Mouse (Mus musculus): ENCODE data around the gene Gm49354. TPM values are rescaled to one million over a fixed set of nuclear protein-coding genes. Genes with fewer than 3 reads are reported as not detected.

Gene Gm49354
- polyA plus RNA-seq (2015; fragmentation: Nextera tagmentation; extraction: Ambion mirVana) = not detected in 2 replicates

GRCm38 (mm10) chr13:59782145-59782544 lies at the start of gene Gm49354:
Gene Gm49354, minus strand, starts transcription at chr13:59782245.
- Histone ChIP-seq H3K36me3 (ENCODE audit: control insufficient read depth, insufficient read depth) (peaks cover 96% of the 10 kb centered on the region), H3K27ac (ENCODE audit: low read length) (no peak within 1 kb of the TSS; the same call in 1 of the 2 replicates), H3K9me3 (replicated peaks; ENCODE audit: control insufficient read depth, low read length) (no peaks in the 10 kb centered on the region), H3K4me1 (ENCODE audit: control insufficient read depth, low read depth, low read length) (no peaks in the 10 kb centered on the region), H3K27me3 (ENCODE audit: control insufficient read depth, insufficient read depth, low read depth, low read length) (no peaks in the 10 kb centered on the region), H3K4me3 (ENCODE audit: low read depth, low read length) (no peak within 1 kb of the TSS), H3K9ac (ENCODE audit: low read depth, low read length) (no peak within 1 kb of the TSS), H3K4me2 (ENCODE audit: low read depth, low read length) (no peak within 1 kb of the TSS)
- 72% methylated on average over 7 of the region's 7 CpGs for WGBS (ENCODE audit: insufficient replicate concordance)
- no peak for ATAC-seq (ENCODE audit: low read depth)

- Histone ChIP-seq H3K27me3 (ENCODE audit: control insufficient read depth, insufficient read depth, low read depth, low read length) (no peaks in the 10 kb centered on the region), H3K4me1 (ENCODE audit: control insufficient read depth, low read depth, low read length) (peaks cover 10% of the 10 kb centered on the region; the same call in 1 of the 2 replicates), H3K36me3 (ENCODE audit: control insufficient read depth, insufficient read depth) (peaks cover 5% of the 10 kb centered on the region; the same call in 1 of the 2 replicates), H3K9ac (ENCODE audit: low read depth, low read length) (no peak overlapping the region), H3K4me2 (ENCODE audit: low read depth, low read length) (no peak overlapping the region), H3K4me3 (ENCODE audit: low read depth, low read length) (no peak overlapping the region), H3K27ac (ENCODE audit: low read length) (no peak overlapping the region), H3K9me3 (replicated peaks; ENCODE audit: control insufficient read depth, low read length) (no peaks in the 10 kb centered on the region)
- ATAC-seq (ENCODE audit: low read depth) = no peak
These were observed 43.9 kb upstream of the Gm49354 start for GRCm38 (mm10) chr13:59825966-59826365.

GRCm38 (mm10) chr13:59822507-59823462 lies 40.7 kb upstream of the Gm49354 start, which contains the start of gene Tut7:
Gene Tut7, minus strand, starts transcription at chr13:59823147.
- H3K4me1 ChIP-seq (ENCODE audit: control insufficient read depth, low read depth, low read length) = peaks cover 28% of the 10 kb centered on the region
- no peaks in the 10 kb centered on the region for H3K27me3 ChIP-seq (ENCODE audit: control insufficient read depth, insufficient read depth, low read depth, low read length)
- H3K4me2 ChIP-seq (ENCODE audit: low read depth, low read length) = peak within 1 kb of the TSS; percentile 83
- peak within 1 kb of the TSS; percentile 98 for H3K27ac ChIP-seq (ENCODE audit: low read length)
- peak within 1 kb of the TSS; percentile 97 for H3K9ac ChIP-seq (ENCODE audit: low read depth, low read length)
- under 1% methylated on average over 99 of the region's 100 CpGs for WGBS (ENCODE audit: insufficient replicate concordance)
- peak; percentile 97 for ATAC-seq (ENCODE audit: low read depth)
- no peaks in the 10 kb centered on the region for H3K9me3 ChIP-seq (replicated peaks; ENCODE audit: control insufficient read depth, low read length)
- H3K36me3 ChIP-seq (ENCODE audit: control insufficient read depth, insufficient read depth) = peaks cover 21% of the 10 kb centered on the region
- peak within 1 kb of the TSS; percentile 87 for H3K4me3 ChIP-seq (ENCODE audit: low read depth, low read length)

- peak overlapping the region; percentile 65 for H3K27ac ChIP-seq (ENCODE audit: low read length)
- no peaks in the 10 kb centered on the region for H3K27me3 ChIP-seq (ENCODE audit: control insufficient read depth, insufficient read depth, low read depth, low read length)
- H3K4me3 ChIP-seq (ENCODE audit: low read depth, low read length) = peak overlapping the region; percentile 87
- H3K4me1 ChIP-seq (ENCODE audit: control insufficient read depth, low read depth, low read length) = peaks cover 43% of the 10 kb centered on the region
- 16% methylated on average over 3 of the region's 3 CpGs for WGBS (ENCODE audit: insufficient replicate concordance)
- H3K9me3 ChIP-seq (replicated peaks; ENCODE audit: control insufficient read depth, low read length) = no peaks in the 10 kb centered on the region
- peaks cover 34% of the 10 kb centered on the region for H3K36me3 ChIP-seq (ENCODE audit: control insufficient read depth, insufficient read depth)
- H3K9ac ChIP-seq (ENCODE audit: low read depth, low read length) = peak overlapping the region; percentile 72
- ATAC-seq (ENCODE audit: low read depth) = no peak
- peak overlapping the region; percentile 59 for H3K4me2 ChIP-seq (ENCODE audit: low read depth, low read length)
These were observed 38.8 kb upstream of the Gm49354 start for GRCm38 (mm10) chr13:59820836-59821235.

GRCm38 (mm10) chr13:59820114-59820513 lies 38.1 kb upstream of the Gm49354 start:
- peak overlapping the region; percentile 65 for H3K27ac ChIP-seq (ENCODE audit: low read length)
- peaks cover 50% of the 10 kb centered on the region for H3K4me1 ChIP-seq (ENCODE audit: control insufficient read depth, low read depth, low read length)
- H3K4me2 ChIP-seq (ENCODE audit: low read depth, low read length) = peak overlapping the region; percentile 59
- H3K36me3 ChIP-seq (ENCODE audit: control insufficient read depth, insufficient read depth) = peaks cover 41% of the 10 kb centered on the region
- H3K4me3 ChIP-seq (ENCODE audit: low read depth, low read length) = peak overlapping the region; percentile 87
- no peaks in the 10 kb centered on the region for H3K27me3 ChIP-seq (ENCODE audit: control insufficient read depth, insufficient read depth, low read depth, low read length)
- ATAC-seq (ENCODE audit: low read depth) = no peak
- no peaks in the 10 kb centered on the region for H3K9me3 ChIP-seq (replicated peaks; ENCODE audit: control insufficient read depth, low read length)
- WGBS (ENCODE audit: insufficient replicate concordance) = 43% methylated on average over 4 of the region's 4 CpGs
- peak overlapping the region; percentile 72 for H3K9ac ChIP-seq (ENCODE audit: low read depth, low read length)

- WGBS (ENCODE audit: insufficient replicate concordance) = 49% methylated on average over 4 of the region's 4 CpGs
- no peak for ATAC-seq (ENCODE audit: low read depth)
- Histone ChIP-seq H3K9me3 (replicated peaks; ENCODE audit: control insufficient read depth, low read length) (no peaks in the 10 kb centered on the region), H3K36me3 (ENCODE audit: control insufficient read depth, insufficient read depth) (peaks cover 60% of the 10 kb centered on the region), H3K9ac (ENCODE audit: low read depth, low read length) (0 out of 2 replicates have a peak overlapping the region, but pooled peaks have one; percentile 27), H3K27me3 (ENCODE audit: control insufficient read depth, insufficient read depth, low read depth, low read length) (no peaks in the 10 kb centered on the region), H3K27ac (ENCODE audit: low read length) (peak overlapping the region; percentile 50; the same call in 1 of the 2 replicates), H3K4me3 (ENCODE audit: low read depth, low read length) (peak overlapping the region; percentile 87), H3K4me2 (ENCODE audit: low read depth, low read length) (peak overlapping the region; percentile 59), H3K4me1 (ENCODE audit: control insufficient read depth, low read depth, low read length) (peaks cover 60% of the 10 kb centered on the region)
These were observed 35.3 kb upstream of the Gm49354 start for GRCm38 (mm10) chr13:59817352-59817751.

GRCm38 (mm10) chr13:59814109-59814591 lies 32.1 kb upstream of the Gm49354 start:
- peaks cover 83% of the 10 kb centered on the region for H3K36me3 ChIP-seq (ENCODE audit: control insufficient read depth, insufficient read depth)
- H3K9me3 ChIP-seq (replicated peaks; ENCODE audit: control insufficient read depth, low read length) = no peaks in the 10 kb centered on the region
- H3K4me2 ChIP-seq (ENCODE audit: low read depth, low read length) = peak overlapping the region; percentile 60
- H3K27me3 ChIP-seq (ENCODE audit: control insufficient read depth, insufficient read depth, low read depth, low read length) = no peaks in the 10 kb centered on the region
- H3K4me1 ChIP-seq (ENCODE audit: control insufficient read depth, low read depth, low read length) = peaks cover 58% of the 10 kb centered on the region
- H3K9ac ChIP-seq (ENCODE audit: low read depth, low read length) = peak overlapping the region; percentile 71
- H3K27ac ChIP-seq (ENCODE audit: low read length) = peak overlapping the region; percentile 99
- H3K4me3 ChIP-seq (ENCODE audit: low read depth, low read length) = peak overlapping the region; percentile 40
- ATAC-seq (ENCODE audit: low read depth) = peak; percentile 100
- WGBS (ENCODE audit: insufficient replicate concordance) = 21% methylated on average over 6 of the region's 6 CpGs

- H3K4me2 ChIP-seq (ENCODE audit: low read depth, low read length) = no peak overlapping the region
- H3K9me3 ChIP-seq (replicated peaks; ENCODE audit: control insufficient read depth, low read length) = no peaks in the 10 kb centered on the region
- no peak overlapping the region for H3K9ac ChIP-seq (ENCODE audit: low read depth, low read length)
- H3K4me3 ChIP-seq (ENCODE audit: low read depth, low read length) = no peak overlapping the region
- ATAC-seq (ENCODE audit: low read depth) = no peak
- no peaks in the 10 kb centered on the region for H3K27me3 ChIP-seq (ENCODE audit: control insufficient read depth, insufficient read depth, low read depth, low read length)
- WGBS (ENCODE audit: insufficient replicate concordance) = 94% methylated on average over 3 of the region's 3 CpGs
- peaks cover 34% of the 10 kb centered on the region for H3K4me1 ChIP-seq (ENCODE audit: control insufficient read depth, low read depth, low read length)
- no peak overlapping the region for H3K27ac ChIP-seq (ENCODE audit: low read length)
- peaks cover 89% of the 10 kb centered on the region for H3K36me3 ChIP-seq (ENCODE audit: control insufficient read depth, insufficient read depth)
These were observed 29.5 kb upstream of the Gm49354 start for GRCm38 (mm10) chr13:59811581-59811980.

GRCm38 (mm10) chr13:59801000-59801399 lies 19.0 kb upstream of the Gm49354 start:
- no peak overlapping the region for H3K4me3 ChIP-seq (ENCODE audit: low read depth, low read length)
- no peak overlapping the region for H3K27ac ChIP-seq (ENCODE audit: low read length)
- no peaks in the 10 kb centered on the region for H3K9me3 ChIP-seq (replicated peaks; ENCODE audit: control insufficient read depth, low read length)
- no peak overlapping the region for H3K9ac ChIP-seq (ENCODE audit: low read depth, low read length)
- H3K27me3 ChIP-seq (ENCODE audit: control insufficient read depth, insufficient read depth, low read depth, low read length) = no peaks in the 10 kb centered on the region
- 87% methylated on average over 6 of the region's 6 CpGs for WGBS (ENCODE audit: insufficient replicate concordance)
- ATAC-seq (ENCODE audit: low read depth) = no peak
- peaks cover 31% of the 10 kb centered on the region for H3K4me1 ChIP-seq (ENCODE audit: control insufficient read depth, low read depth, low read length)
- peaks cover 96% of the 10 kb centered on the region for H3K36me3 ChIP-seq (ENCODE audit: control insufficient read depth, insufficient read depth)
- H3K4me2 ChIP-seq (ENCODE audit: low read depth, low read length) = no peak overlapping the region
